Mouse (Mus musculus) heart, embryonic 14.5 days (tissue): ENCODE data around the gene Sh3gl2. TPM values are rescaled to one million over a fixed set of nuclear protein-coding genes. Genes with fewer than 3 reads are reported as not detected.

Source experiments
- ATAC-seq: fragments of 200-750 bp; cut with Nextera tagmentation; 2 replicates; pipeline ENCODE4 v1.8.0; 2017; ENCODE audit warnings: low read depth, moderate TSS enrichment; ENCODE audit not compliant: insufficient number of reproducible peaks, insufficient read depth, low FRiP score
- H3K27ac ChIP-seq, 2 experiments: fragments of 200-500 bp in 1 of 2; fragments of 300-500 bp in 1 of 2; sonication (generic) in 1 of 2; replicated peaks in 1 of 2; 2 replicates each; pipeline ENCODE4 v1.5.1; 2012 to 2014; ENCODE audit warnings: low read depth in 2 of 2, low read length in 2 of 2, control low read depth in 1 of 2, mild to moderate bottlenecking in 1 of 2, mixed read lengths in 1 of 2; ENCODE audit not compliant: control insufficient read depth in 1 of 2, insufficient read depth in 1 of 2
- H3K27me3 ChIP-seq: fragments of 300-500 bp; sonication (generic); 2 replicates; pipeline ENCODE4 v1.6.1; 2014; ENCODE audit warnings: mild to moderate bottlenecking, low read length, control low read depth; ENCODE audit not compliant: control insufficient read depth, insufficient read depth
- H3K36me3 ChIP-seq: fragments of 300-500 bp; sonication (generic); 2 replicates; pipeline ENCODE4 v1.6.1; 2014; ENCODE audit warnings: mild to moderate bottlenecking, control low read depth, low read length, mixed read lengths; ENCODE audit not compliant: control insufficient read depth, insufficient read depth
- H3K4me1 ChIP-seq, 2 experiments: fragments of 200-500 bp in 1 of 2; fragments of 300-500 bp in 1 of 2; sonication (generic) in 1 of 2; 2 replicates each; pipeline ENCODE4 v1.6.1; 2012 to 2014; ENCODE audit warnings: low read length in 2 of 2, control low read depth in 1 of 2, mixed read lengths in 1 of 2; ENCODE audit not compliant: control insufficient read depth in 2 of 2, insufficient read depth in 2 of 2
- H3K4me2 ChIP-seq: fragments of 300-500 bp; sonication (generic); 2 replicates; pipeline ENCODE4 v1.6.1; 2014; ENCODE audit warnings: mild to moderate bottlenecking, low read length
- H3K4me3 ChIP-seq, 2 experiments: fragments of 200-500 bp in 1 of 2; fragments of 300-500 bp in 1 of 2; sonication (generic) in 1 of 2; 2 replicates each; pipeline ENCODE4 v1.5.1; 2012 to 2014; ENCODE audit warnings: low read length in 2 of 2, mild to moderate bottlenecking in 2 of 2, control low read depth in 1 of 2, low read depth in 1 of 2, moderate library complexity in 1 of 2; ENCODE audit not compliant: control insufficient read depth in 1 of 2, insufficient read depth in 1 of 2
- H3K9ac ChIP-seq: fragments of 300-500 bp; sonication (generic); 2 replicates; pipeline ENCODE4 v1.6.1; 2014; ENCODE audit warnings: mild to moderate bottlenecking, low read length
- H3K9me3 ChIP-seq: fragments of 300-500 bp; sonication (generic); 2 replicates; pipeline ENCODE4 v1.6.1; 2016; ENCODE audit warnings: low read length, control low read depth; ENCODE audit not compliant: control insufficient read depth
- WGBS: fragments of 180-500 bp; shearing (Covaris S2); extraction: QIAGEN DNeasy Blood & Tissue Kit; methylation state at CpG from one replicate; pipeline ENCODE4 v1.1.7; 2014; 5-methylcytosine and 5-hydroxymethylcytosine counted together
- polyA plus RNA-seq: library from polyadenylated mRNA; unstranded; fragments of >200 nt; fragmentation: Nextera tagmentation; extraction: Ambion mirVana; gene quantifications from 2 replicates; pipeline ENCODE4 v1.2.1, GENCODE M21; 2014

Sh3gl2 gene
- polyA plus RNA-seq, 1 experiment from 2014 or later: 1.0 TPM

GRCm38 (mm10) chr4:85208531-85208930 is 3.6 kb downstream of the Sh3gl2 start:
- Histone ChIP-seq H3K27me3 (peaks cover 43% of the 10 kb centered on the region), H3K27ac (no peak overlapping the region), H3K9ac (no peak overlapping the region), H3K4me1 (peaks cover 0 to 3% of the 10 kb centered on the region in 2 experiments; a peak in 1 of 4 replicates), H3K9me3 (no peaks in the 10 kb centered on the region), H3K36me3 (no peaks in the 10 kb centered on the region), H3K4me2 (no peak overlapping the region), H3K4me3 (no peak overlapping the region)
- no peak for ATAC-seq
- 67% methylated on average over 1 of the region's 1 CpGs for WGBS

DNA sequence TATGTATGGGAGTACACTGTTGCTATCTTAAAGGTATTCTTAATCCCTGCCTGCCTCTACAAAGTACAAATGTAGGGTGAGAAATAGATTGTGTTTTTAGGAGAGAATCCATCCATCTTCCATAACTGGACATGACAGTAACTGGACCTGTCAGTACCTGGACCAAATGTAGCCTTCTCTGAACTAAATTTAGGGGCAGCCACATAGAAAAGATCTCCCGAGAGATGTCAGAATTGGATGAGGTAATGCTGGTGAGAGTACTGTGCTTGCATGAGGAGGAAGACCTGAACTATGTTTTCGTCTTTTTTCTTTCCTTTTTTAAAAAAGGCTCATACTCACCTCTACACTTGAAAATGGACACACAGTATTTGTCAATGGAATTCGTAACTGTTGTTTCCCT is 6.0 kb downstream of the Sh3gl2 start:
- ATAC-seq: no peak
- H3K9me3 ChIP-seq: no peaks in the 10 kb centered on the region
- H3K4me1 ChIP-seq: no peaks in the 10 kb centered on the region
- H3K27ac ChIP-seq: no peak overlapping the region
- H3K9ac ChIP-seq: no peak overlapping the region
- H3K36me3 ChIP-seq: no peaks in the 10 kb centered on the region
- H3K27me3 ChIP-seq: peaks cover 21% of the 10 kb centered on the region
- H3K4me3 ChIP-seq: no peak overlapping the region
- 71% methylated on average over 3 of the region's 3 CpGs for WGBS
- no peak overlapping the region for H3K4me2 ChIP-seq

GRCm38 (mm10) chr4:85217003-85217402 is 12.1 kb downstream of the Sh3gl2 start:
- no peaks in the 10 kb centered on the region for H3K9me3 ChIP-seq
- no peak for ATAC-seq
- no peak overlapping the region for H3K4me3 ChIP-seq
- H3K27me3 ChIP-seq: no peaks in the 10 kb centered on the region
- no peak overlapping the region for H3K27ac ChIP-seq
- 74% methylated on average over 4 of the region's 4 CpGs for WGBS
- H3K9ac ChIP-seq: no peak overlapping the region
- H3K4me2 ChIP-seq: no peak overlapping the region
- H3K4me1 ChIP-seq: no peaks in the 10 kb centered on the region
- H3K36me3 ChIP-seq: no peaks in the 10 kb centered on the region

DNA sequence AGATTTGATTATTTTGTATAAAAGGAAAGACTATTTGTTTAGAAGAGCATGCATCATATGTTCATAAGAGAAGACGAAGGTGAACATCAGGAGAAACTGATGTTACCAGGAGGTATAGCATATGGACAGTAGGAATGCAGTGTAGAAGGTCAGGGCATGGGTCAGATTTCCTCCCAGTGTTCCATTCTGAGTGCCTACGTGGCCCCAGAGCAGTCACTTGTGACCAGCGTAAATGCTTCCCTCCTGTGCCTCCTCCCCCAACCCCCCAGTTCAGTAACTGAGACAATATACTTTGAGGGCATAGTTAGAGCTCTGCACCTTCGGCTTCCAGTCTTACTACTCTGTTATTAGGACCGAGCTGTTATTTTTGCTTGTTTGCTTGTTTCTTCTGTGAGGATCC is 17.8 kb downstream of the Sh3gl2 start:
- no peak overlapping the region for H3K4me3 ChIP-seq
- H3K9me3 ChIP-seq: no peaks in the 10 kb centered on the region
- no peaks in the 10 kb centered on the region for H3K27me3 ChIP-seq
- no peak overlapping the region for H3K27ac ChIP-seq
- no peaks in the 10 kb centered on the region for H3K36me3 ChIP-seq
- no peaks in the 10 kb centered on the region for H3K4me1 ChIP-seq
- no peak overlapping the region for H3K9ac ChIP-seq
- no peak for ATAC-seq
- no peak overlapping the region for H3K4me2 ChIP-seq
- WGBS: 65% methylated on average over 5 of the region's 5 CpGs

DNA sequence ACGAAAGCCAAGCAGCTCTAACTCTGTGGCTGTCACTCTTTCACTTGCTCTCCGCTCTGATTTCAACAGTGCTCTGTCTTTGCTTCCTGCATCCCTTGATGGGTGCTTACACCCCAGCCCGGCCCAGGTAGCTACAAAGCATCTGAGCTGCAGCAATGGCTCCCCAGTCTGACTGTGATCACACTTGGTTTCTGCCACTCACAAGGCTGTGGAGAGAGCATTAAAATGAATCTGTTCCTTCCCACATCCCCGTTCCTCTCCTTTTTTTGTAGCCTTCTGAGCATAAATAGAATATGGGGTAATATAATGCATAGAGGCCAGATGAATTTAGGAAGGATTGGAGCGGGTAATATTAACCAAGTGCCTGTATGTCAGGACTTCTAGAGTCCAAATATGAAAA is 21.8 kb downstream of the Sh3gl2 start:
- no peak for ATAC-seq
- H3K4me2 ChIP-seq: no peak overlapping the region
- H3K4me1 ChIP-seq: no peaks in the 10 kb centered on the region
- no peak overlapping the region for H3K27ac ChIP-seq
- no peaks in the 10 kb centered on the region for H3K9me3 ChIP-seq
- WGBS: 73% methylated on average over 5 of the region's 5 CpGs
- H3K27me3 ChIP-seq: no peaks in the 10 kb centered on the region
- no peak overlapping the region for H3K9ac ChIP-seq
- no peak overlapping the region for H3K4me3 ChIP-seq
- H3K36me3 ChIP-seq: no peaks in the 10 kb centered on the region

DNA sequence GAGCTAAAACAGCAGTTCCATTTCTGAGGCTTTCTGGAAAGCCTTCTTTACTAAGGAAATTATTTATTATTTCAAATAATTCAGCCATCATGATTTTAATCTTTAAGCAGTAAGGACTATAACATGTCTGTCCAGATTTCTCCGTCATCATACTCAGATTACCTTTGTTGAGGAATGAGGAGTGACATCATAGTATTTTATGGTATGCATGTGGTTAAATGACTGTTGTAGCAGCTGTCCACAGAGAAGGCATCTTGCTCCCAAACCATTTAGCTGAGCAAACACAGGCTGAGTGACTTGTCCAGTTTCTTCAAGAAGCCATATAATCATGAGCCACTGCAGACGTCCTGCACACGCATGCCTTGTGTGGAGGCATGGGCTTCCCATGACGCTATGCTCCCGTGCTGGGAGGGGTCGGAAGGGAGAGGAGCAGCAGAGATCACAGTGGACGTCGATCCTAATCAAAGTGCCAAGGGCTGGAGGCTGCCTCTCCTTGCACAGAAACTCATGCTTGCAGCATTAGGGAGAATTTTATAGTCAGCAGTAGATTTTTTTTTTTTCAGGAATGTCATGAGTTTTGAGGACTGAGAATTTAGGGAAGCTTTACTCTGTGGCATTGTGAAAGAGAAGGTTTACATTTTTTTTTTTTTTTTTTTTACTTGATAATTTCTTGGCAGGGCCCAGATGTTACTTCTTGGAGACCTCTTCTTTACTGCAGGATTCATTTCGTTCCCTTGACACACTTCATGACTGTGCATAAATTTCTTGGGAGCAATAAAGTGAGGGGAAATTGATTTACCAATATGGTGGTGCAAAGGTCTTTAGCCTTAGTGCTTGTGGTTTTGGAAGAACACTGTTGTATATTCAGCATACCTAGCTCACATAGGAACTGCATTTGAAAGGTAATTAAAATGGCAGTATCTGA is 23.0 kb downstream of the Sh3gl2 start:
- Histone ChIP-seq H3K9me3 (no peaks in the 10 kb centered on the region), H3K9ac (no peak overlapping the region), H3K4me1 (no peaks in the 10 kb centered on the region), H3K4me3 (no peak overlapping the region), H3K27me3 (no peaks in the 10 kb centered on the region), H3K4me2 (no peak overlapping the region), H3K27ac (no peak overlapping the region), H3K36me3 (no peaks in the 10 kb centered on the region)
- ATAC-seq: no peak
- WGBS: 76% methylated on average over 9 of the region's 9 CpGs

DNA sequence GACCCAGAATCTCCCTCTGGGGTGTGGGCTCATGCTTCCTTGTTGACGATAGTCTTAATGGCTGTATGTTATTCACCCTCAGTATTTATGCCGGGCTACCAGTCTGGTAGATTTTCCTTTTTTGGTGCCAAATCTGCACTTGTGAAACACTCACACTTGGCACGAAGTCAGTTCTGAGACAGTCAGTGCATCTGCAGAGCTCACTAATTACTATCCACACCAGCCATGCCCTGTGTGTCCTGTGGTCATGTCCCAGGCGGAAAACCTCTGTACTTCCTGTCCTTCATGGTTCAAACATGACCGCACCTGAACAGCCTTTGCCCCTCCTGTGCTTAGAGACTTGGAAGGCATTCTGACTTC is 23.6 kb downstream of the Sh3gl2 start:
- H3K27me3 ChIP-seq: no peaks in the 10 kb centered on the region
- H3K9me3 ChIP-seq: no peaks in the 10 kb centered on the region
- H3K36me3 ChIP-seq: no peaks in the 10 kb centered on the region
- H3K27ac ChIP-seq: no peak overlapping the region
- H3K4me2 ChIP-seq: no peak overlapping the region
- ATAC-seq: no peak
- no peaks in the 10 kb centered on the region for H3K4me1 ChIP-seq
- H3K4me3 ChIP-seq: no peak overlapping the region
- no peak overlapping the region for H3K9ac ChIP-seq
- WGBS: 84% methylated on average over 5 of the region's 5 CpGs
